Mouse (Mus musculus): ENCODE data around the gene Zfp688. TPM values are rescaled to one million over a fixed set of nuclear protein-coding genes. Genes with fewer than 3 reads are reported as not detected.
"Not testable (repeated sequence)": the region's sequence is repeated elsewhere in the genome, so short reads cannot be mapped to it uniquely, and the experiment has no call there.

Zfp688 gene
- 21.0 and 28.2 TPM in 2 replicates for polyA plus RNA-seq (2012; rRNA removed)

DNA sequence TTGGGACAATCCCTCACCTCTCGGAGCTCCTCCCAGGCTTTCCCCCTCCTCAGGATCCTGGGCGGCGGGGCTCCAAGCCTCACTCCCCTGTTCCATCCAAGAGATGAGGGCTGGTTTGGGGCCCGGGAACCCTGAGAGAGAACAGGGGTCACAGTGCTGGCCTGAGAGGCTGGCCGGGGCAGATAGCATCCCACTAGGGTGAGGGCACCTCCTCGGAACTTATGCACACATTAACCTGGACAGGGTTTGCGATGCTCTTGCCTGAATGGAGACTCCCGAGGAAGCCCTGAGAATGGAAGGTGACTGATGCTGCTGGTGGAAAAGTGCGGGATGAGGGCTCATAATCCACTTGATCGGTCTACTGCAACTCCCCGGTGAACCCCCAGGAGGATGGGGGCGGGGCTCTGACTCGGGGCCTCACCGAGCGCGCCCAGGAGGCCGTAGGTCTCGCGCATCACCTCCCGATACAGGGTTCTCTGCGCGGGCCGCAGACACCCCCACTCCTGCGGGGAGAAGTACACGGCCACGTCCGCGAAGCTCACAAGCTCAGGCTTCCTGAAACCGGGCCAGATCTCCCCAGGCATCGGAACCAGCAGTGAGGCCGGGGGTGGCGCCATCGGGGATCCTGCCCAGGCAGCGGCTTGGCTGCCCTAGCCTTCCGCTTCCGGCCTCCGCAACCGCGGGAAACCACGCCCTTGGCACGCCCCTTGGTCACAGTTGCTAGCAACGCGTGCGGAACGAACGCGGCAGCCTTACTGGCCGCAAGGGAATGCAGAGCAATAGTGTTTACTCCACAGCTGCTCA is at the start of gene Zfp688:
Gene Zfp688, minus strand, starts transcription at position 681 of the 804 bp plus-strand sequence.
- peak; percentile 9; the same call in 1 of the 2 replicates for TF ChIP-seq CTCF (IDR thresholded peaks at IDR 0.05; ENCODE audit: borderline replicate concordance, extremely low read depth, insufficient read depth, insufficient read length)
- peak; percentile 81; the same call in 1 of the 2 replicates for TF ChIP-seq POLR2A (IDR thresholded peaks at IDR 0.05; ENCODE audit: borderline replicate concordance, extremely low read depth, insufficient read depth, insufficient read length, poor library complexity, severe bottlenecking)
- DNase-seq (ENCODE audit: low read depth), result peak; percentile 95

DNA sequence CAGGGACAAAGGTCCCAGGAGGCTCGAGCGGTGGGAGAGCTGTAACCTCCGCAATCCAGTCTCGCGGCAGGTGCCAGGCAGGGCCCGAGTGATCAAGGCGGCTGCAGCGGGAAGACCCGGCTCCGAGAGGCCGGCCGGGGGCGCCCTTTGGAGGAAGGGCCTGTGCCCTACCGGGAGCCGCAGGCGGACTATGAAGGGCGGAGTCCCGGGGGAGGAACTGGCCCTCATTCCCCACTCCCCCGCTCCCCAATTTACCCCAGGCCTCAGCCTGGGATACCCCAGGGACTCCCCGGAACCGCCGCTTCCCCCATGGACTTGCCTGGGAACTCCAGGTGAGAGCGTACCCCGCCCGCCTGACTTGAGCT is 49.8 kb upstream of the Zfp688 start:
- TF ChIP-seq POLR2A (IDR thresholded peaks at IDR 0.05; ENCODE audit: borderline replicate concordance, extremely low read depth, insufficient read depth, insufficient read length, poor library complexity, severe bottlenecking), result no peak
- TF ChIP-seq CTCF (IDR thresholded peaks at IDR 0.05; ENCODE audit: borderline replicate concordance, extremely low read depth, insufficient read depth, insufficient read length), result no peak
- DNase-seq (ENCODE audit: low read depth), result peak; percentile 39

DNA sequence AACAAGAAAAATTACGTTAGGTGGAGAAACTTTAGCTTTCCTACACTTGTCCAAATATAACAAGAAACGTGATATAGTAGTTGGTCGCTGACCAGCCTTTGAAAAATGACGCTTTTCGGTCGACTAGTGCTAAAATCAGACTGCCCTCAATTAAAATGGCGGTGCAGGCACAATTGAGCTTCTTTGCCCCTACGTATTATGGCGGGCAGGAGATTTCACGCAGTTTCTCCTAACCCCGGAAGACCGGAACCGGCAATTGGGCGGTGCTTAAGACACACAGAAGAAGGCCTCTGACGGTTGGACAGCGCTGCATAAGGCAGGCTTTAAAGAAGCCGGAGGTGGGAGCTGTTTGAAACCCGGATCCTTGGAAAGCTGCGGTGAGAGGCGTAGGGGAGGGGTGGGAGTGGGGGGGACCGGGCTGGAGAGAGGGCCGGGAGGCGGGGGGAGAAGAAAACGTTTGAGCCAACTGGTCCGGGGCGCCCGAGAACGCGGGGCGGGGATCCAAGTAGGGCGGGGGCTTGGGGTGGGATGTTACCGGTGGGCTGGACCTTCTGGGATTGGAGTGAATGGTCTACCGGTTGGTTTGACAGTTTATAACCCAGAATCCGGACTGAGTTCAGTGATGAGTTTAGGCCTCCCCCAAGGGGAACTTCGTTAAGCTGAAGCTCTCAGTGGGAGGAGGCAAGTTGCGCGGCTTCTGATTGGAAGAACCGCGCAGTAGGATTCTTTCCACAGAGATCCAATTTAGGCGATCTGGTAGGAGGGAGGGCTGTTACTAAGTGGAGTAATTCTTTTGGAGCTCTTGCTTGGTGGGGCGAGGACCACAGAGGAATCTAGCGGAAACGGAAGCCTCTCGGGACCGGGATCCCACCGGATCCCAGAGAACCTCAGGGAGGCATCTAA is 49.1 kb upstream of the Zfp688 start:
- DNase-seq (ENCODE audit: low read depth), result peak; percentile 99
- TF ChIP-seq POLR2A (IDR thresholded peaks at IDR 0.05; ENCODE audit: borderline replicate concordance, extremely low read depth, insufficient read depth, insufficient read length, poor library complexity, severe bottlenecking) (peak; percentile 19; the same call in 1 of the 2 replicates), CTCF (IDR thresholded peaks at IDR 0.05; ENCODE audit: borderline replicate concordance, extremely low read depth, insufficient read depth, insufficient read length) (no peak; the same call in 1 of the 2 replicates)

DNA sequence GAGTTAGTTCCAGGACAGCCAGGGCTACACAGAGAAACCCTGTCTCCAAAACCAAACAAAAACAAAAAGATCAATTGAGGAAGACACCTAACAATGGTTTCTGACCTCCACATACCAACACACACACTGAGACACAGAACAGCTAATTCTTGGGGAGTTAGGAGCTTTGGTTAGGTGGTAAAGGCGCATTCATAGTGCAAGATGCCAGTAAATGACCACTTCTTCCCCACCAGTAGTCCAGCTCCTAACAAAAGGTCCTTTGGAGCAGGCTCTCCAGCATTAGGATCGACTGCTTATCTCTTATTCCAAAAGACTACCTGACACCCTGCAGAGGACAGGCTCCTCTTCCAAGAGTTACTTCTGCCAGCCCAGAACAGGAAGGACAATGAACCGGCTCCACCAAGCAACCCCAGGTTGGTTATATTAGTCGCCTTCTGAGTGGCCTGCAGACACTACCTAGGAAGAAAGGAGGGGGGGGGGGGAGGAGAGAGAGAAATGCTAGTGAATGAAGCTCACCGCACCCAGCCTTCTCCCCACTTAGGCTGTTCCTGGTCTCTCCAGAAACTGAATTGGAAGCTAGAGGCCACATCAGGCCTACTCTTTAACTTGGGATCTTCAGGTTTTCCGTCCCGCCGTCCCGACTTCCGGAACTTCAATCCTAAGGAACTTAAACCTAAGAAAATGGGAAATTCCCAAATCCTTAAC is 48.3 kb upstream of the Zfp688 start:
- DNase-seq (ENCODE audit: low read depth), result no peak
- TF ChIP-seq POLR2A (IDR thresholded peaks at IDR 0.05; ENCODE audit: borderline replicate concordance, extremely low read depth, insufficient read depth, insufficient read length, poor library complexity, severe bottlenecking) (no peak), CTCF (IDR thresholded peaks at IDR 0.05; ENCODE audit: borderline replicate concordance, extremely low read depth, insufficient read depth, insufficient read length) (no peak)

DNA sequence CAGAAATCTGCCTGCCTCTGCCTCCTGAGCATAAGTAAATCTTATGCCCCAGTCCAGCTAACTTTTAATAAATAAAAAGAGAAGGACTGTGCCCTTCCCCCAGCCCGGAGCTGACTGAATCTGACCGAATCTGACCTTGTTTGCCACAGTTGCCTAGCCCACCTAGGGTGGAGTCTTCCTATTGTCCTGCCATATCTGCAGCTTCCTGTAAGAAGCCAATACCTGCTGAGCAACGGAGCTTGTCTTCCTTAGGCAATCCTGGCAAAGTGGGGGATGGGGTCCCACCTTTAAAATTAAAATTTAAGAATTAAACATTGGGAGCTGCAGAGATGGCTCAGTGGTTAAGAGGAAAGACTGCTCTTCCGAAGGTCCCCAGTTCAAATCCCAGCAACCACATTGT is 44.7 kb upstream of the Zfp688 start:
- no peak for TF ChIP-seq CTCF (IDR thresholded peaks at IDR 0.05; ENCODE audit: borderline replicate concordance, extremely low read depth, insufficient read depth, insufficient read length)
- TF ChIP-seq POLR2A (IDR thresholded peaks at IDR 0.05; ENCODE audit: borderline replicate concordance, extremely low read depth, insufficient read depth, insufficient read length, poor library complexity, severe bottlenecking), result no peak
- DNase-seq (ENCODE audit: low read depth), result no peak

DNA sequence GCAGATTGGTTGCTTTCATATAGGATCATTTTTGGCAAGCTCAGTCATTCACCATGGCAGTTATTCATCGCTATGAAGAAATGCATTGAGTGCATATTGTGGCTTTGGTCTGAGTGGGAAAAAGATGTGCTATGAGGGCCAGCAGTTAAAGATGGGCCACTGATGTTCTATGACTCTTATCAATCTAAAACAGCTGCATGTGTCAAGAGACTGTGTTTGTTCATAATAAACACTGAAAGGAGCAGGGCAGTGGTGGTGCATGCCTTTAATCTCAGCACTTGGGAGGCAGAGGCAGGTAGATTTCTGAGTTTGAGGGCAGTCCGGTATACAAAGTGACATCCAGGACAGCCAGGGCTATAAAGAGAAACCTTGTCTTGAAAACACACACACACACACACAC is 43.8 kb upstream of the Zfp688 start:
- not testable (repeated sequence) for DNase-seq (ENCODE audit: low read depth)

DNA sequence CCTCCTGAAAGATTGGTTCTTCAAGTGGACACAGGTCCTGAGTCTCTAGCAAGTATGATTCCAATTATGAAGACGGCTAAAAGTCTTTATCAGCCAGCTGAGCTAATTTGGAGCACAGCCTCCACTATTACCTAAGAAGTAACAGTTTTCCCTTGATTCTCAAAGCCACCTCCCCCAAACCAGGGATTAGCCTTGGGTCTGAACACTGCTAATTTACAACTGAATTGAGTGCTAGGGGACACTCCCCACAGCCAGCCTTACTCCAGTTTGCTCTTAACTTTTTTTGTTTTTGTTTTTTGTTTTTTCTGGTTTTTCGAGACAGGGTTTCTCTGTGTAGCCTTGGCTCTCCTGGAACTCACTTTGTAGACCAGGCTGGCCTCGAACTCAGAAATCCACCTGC is 43.3 kb upstream of the Zfp688 start:
- no peak for DNase-seq (ENCODE audit: low read depth)
- TF ChIP-seq POLR2A (IDR thresholded peaks at IDR 0.05; ENCODE audit: borderline replicate concordance, extremely low read depth, insufficient read depth, insufficient read length, poor library complexity, severe bottlenecking) (no peak), CTCF (IDR thresholded peaks at IDR 0.05; ENCODE audit: borderline replicate concordance, extremely low read depth, insufficient read depth, insufficient read length) (no peak)

DNA sequence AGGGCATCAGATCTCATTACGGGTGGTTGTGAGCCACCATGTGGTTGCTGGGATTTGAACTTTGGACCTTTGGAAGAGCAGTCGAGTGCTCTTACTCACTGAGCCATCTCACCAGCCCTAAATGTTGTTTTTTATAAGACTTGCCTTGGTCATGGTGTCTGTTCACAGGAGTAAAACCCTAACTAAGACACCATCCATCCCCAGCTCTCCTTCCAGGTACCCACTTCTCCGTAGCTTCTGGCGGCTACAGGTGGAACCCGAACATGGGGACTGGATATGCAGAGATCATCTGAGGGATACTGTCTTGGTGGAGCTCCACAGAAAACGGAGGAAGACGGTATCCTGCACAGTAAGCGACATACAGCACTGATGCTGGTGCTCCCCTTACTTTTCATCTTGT is 37.4 kb upstream of the Zfp688 start, which contains the start of gene Prr14:
Gene Prr14, plus strand, starts transcription at position 301 of the 400 bp plus-strand sequence.
- DNase-seq (ENCODE audit: low read depth), result not testable (repeated sequence)

DNA sequence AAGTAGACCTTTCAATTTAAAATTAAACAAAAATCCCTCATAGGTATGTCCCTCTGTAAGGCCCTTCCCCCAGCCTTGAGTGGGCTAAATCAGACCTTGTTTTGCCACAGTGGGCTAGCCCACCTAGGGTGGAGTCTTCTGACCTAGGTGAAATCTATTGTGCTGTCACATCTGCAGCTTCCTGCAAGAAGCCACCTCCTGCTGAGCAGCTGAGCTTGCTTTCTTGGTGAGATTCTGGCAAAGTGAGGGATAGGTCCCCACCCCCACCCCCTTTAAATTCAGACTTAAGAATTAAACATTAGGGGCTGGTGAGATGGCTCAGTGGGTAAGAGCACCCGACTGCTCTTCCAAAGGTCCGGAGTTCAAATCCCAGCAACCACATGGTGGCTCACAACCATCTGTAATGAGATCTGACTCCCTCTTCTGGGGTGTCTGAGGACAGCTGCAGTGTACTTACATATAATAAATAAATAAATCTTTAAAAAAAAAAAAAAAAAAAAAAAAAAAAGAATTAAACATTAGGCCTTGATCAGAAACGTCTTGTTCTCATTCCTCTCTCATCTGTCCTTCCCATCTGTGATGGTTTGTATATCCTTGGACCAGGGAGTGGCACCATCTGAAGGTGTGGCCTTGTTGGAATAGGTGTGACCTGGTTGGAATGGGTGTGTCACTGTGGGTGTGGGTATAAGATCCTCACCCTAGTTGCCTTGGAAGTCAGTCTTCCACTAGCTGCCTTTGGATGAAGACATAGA is 36.7 kb upstream of the Zfp688 start:
- DNase-seq (ENCODE audit: low read depth), result not testable (repeated sequence)

DNA sequence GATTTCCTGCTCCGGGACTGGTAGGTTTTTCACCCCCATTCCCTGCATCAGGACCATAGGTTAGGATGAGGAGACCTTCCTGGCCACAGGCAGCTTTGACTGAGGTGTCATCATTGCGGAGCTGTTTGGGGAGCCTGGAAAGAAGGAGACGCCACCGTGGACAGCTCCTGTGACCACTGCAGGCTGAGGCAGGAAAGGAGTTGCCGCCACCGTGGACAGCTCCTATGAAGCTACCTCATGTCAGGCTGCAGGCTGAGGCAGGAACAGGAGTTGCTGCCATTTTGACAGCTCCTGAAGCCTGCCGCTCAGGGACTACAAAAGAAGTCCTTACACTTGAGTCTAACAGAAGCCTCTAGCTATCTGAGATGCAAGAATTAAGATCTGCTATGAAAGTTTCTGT is 33.0 kb upstream of the Zfp688 start:
- DNase-seq (ENCODE audit: low read depth), result no peak
- no peak for TF ChIP-seq POLR2A (IDR thresholded peaks at IDR 0.05; ENCODE audit: borderline replicate concordance, extremely low read depth, insufficient read depth, insufficient read length, poor library complexity, severe bottlenecking)
- no peak for TF ChIP-seq CTCF (IDR thresholded peaks at IDR 0.05; ENCODE audit: borderline replicate concordance, extremely low read depth, insufficient read depth, insufficient read length)

DNA sequence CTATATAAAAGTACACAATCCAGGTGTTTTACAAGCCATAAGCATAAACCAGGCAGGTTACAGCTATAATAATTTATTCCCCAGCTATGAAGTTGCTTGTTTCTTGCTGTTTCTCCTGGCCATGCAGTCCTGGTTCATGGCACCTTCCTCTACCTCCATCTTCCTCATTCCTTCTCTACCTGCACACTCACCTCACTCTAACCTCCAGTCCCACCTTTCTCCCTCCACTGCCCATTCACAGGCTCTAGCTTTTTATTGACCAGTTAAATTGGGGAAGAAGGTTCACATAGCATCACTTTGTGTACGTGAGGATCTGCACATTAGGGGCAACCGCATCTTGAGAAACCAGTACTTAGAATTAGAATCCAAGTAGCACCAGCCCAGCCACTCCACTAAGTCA is 31.2 kb upstream of the Zfp688 start:
- TF ChIP-seq CTCF (IDR thresholded peaks at IDR 0.05; ENCODE audit: borderline replicate concordance, extremely low read depth, insufficient read depth, insufficient read length) (no peak), POLR2A (IDR thresholded peaks at IDR 0.05; ENCODE audit: borderline replicate concordance, extremely low read depth, insufficient read depth, insufficient read length, poor library complexity, severe bottlenecking) (no peak)

More for the DNA sequence above, 31.2 kb upstream of the Zfp688 start:
- DNase-seq (ENCODE audit: low read depth), result no peak

All from brain, embryonic 14.5 days (tissue).